Mouse (Mus musculus) limb, embryonic 15.5 days (tissue): ENCODE data around the gene Gm11559. TPM values are rescaled to one million over a fixed set of nuclear protein-coding genes. Genes with fewer than 3 reads are reported as not detected.

Experiments
- ATAC-seq: fragments of 200-750 bp; cut with Nextera tagmentation; 2 replicates; pipeline ENCODE4 v1.8.0; 2017; ENCODE audit warnings: low read depth, moderate TSS enrichment; ENCODE audit not compliant: insufficient number of reproducible peaks, low FRiP score, low TSS enrichment
- H3K27ac ChIP-seq: fragments of 300-500 bp; sonication (generic); 2 replicates; pipeline ENCODE4 v1.5.1; 2015; ENCODE audit warnings: moderate library complexity, mild to moderate bottlenecking, inconsistent platforms
- H3K27me3 ChIP-seq: fragments of 300-500 bp; sonication (generic); 2 replicates; pipeline ENCODE4 v1.6.1; 2015; ENCODE audit warnings: inconsistent platforms
- H3K36me3 ChIP-seq: fragments of 300-500 bp; sonication (generic); 2 replicates; pipeline ENCODE4 v1.6.1; 2015; ENCODE audit warnings: inconsistent platforms
- H3K4me1 ChIP-seq: fragments of 300-500 bp; sonication (generic); 2 replicates; pipeline ENCODE4 v1.6.1; 2015; ENCODE audit warnings: inconsistent platforms
- H3K4me2 ChIP-seq: fragments of 300-500 bp; sonication (generic); 2 replicates; pipeline ENCODE4 v1.6.1; 2015; ENCODE audit warnings: mild to moderate bottlenecking, inconsistent platforms
- H3K4me3 ChIP-seq: fragments of 300-500 bp; sonication (generic); 2 replicates; pipeline ENCODE4 v1.5.1; 2015; ENCODE audit warnings: mild to moderate bottlenecking, inconsistent platforms
- H3K9ac ChIP-seq: fragments of 300-500 bp; sonication (generic); 2 replicates; pipeline ENCODE4 v1.6.1; 2015; ENCODE audit warnings: inconsistent platforms
- H3K9me3 ChIP-seq: fragments of 300-500 bp; sonication (generic); 2 replicates; pipeline ENCODE4 v1.6.1; 2016; ENCODE audit warnings: inconsistent platforms
- WGBS: fragments of 180-500 bp; shearing (Covaris S2); methylation state at CpG from one replicate; pipeline ENCODE4 v1.1.7; 2015; 5-methylcytosine and 5-hydroxymethylcytosine counted together
- polyA plus RNA-seq: library from polyadenylated mRNA; unstranded; fragments of >200 nt; fragmentation: Nextera tagmentation; extraction: Ambion mirVana; gene quantifications from 2 replicates; pipeline ENCODE4 v1.2.1, GENCODE M21; 2015

Gene Gm11559
- polyA plus RNA-seq, 1 experiment from 2014 or later: not detected

DNA sequence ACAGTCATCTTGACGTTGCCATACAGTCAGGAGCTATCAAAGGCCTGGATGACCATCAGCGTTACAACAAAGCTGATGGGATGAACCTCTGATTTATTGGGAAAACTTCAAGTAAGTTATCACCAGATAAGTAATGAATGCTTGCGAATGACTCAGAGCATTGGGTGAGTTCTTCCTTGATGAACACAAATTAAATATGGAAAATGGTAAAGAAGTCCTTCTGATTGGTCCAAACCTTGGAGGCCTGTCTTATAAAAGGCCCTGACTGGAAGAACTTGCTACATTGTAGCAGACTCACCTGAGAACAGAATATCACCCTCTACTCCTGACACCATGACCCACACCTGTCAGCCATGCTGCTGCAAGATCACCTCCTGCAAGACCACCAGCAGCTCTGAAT is 50.2 kb downstream of the Gm11559 start, which contains the start of gene Gm11565:
TSS of gene Gm11565 (plus strand) at position 301 of the 400 bp plus-strand sequence.
- 89% methylated on average over 3 of the region's 3 CpGs for WGBS
- ATAC-seq: no peak
- Histone ChIP-seq H3K27me3 (0 out of 2 replicates have a peak, but pooled peaks cover 3% of the 10 kb centered on the region), H3K9me3 (no peaks in the 10 kb centered on the region), H3K9ac (no peak within 1 kb of the TSS), H3K27ac (no peak within 1 kb of the TSS), H3K4me3 (no peak within 1 kb of the TSS), H3K4me1 (no peaks in the 10 kb centered on the region), H3K4me2 (no peak within 1 kb of the TSS), H3K36me3 (no peaks in the 10 kb centered on the region)

Other genes starting within 250 kb of the Gm11559 start
- gene Krtap2-4, start 249.6 kb upstream of the Gm11559 start, polyA plus RNA-seq: not detected in 2 replicates
- not detected in 2 replicates for gene Gm11562, start 244.0 kb upstream of the Gm11559 start, polyA plus RNA-seq
- gene Krtap4-1, start 236.2 kb upstream of the Gm11559 start, polyA plus RNA-seq: not detected in 2 replicates
- gene Krtap4-2, start 229.4 kb upstream of the Gm11559 start, polyA plus RNA-seq: not detected in 2 replicates
- not detected in 2 replicates for gene Krtap4-7, start 220.4 kb upstream of the Gm11559 start, polyA plus RNA-seq
- not detected in 2 replicates for gene Gm11555, start 214.2 kb upstream of the Gm11559 start, polyA plus RNA-seq
- gene Gm11563, start 205.5 kb upstream of the Gm11559 start, polyA plus RNA-seq: not detected in 2 replicates
- gene Krtap4-6, start 198.5 kb upstream of the Gm11559 start, polyA plus RNA-seq: not detected in 2 replicates
- not detected in 2 replicates for gene Gm14190, start 173.7 kb upstream of the Gm11559 start, polyA plus RNA-seq
- not detected in 2 replicates for gene Gm14180, start 130.2 kb upstream of the Gm11559 start, polyA plus RNA-seq
- gene Gm11595, start 91.6 kb upstream of the Gm11559 start, polyA plus RNA-seq: not detected in 2 replicates
- not detected in 2 replicates for gene Krtap4-8, start 83.8 kb upstream of the Gm11559 start, polyA plus RNA-seq
- not detected in 2 replicates for gene Krtap4-9, start 79.3 kb upstream of the Gm11559 start, polyA plus RNA-seq
- gene Gm11596, start 71.0 kb upstream of the Gm11559 start, polyA plus RNA-seq: not detected in 2 replicates
- gene Gm11569, start 65.5 kb upstream of the Gm11559 start, polyA plus RNA-seq: not detected in 2 replicates
- gene Gm11554, start 60.0 kb upstream of the Gm11559 start, polyA plus RNA-seq: not detected in 2 replicates
- not detected in 2 replicates for gene Krtap4-13, start 54.6 kb upstream of the Gm11559 start, polyA plus RNA-seq
- not detected in 2 replicates for gene Gm11564, start 48.8 kb upstream of the Gm11559 start, polyA plus RNA-seq
- gene 2300003K06Rik, start 26.4 kb upstream of the Gm11559 start, polyA plus RNA-seq: not detected in 2 replicates
- not detected in 2 replicates for gene Krtap4-16, start 12.9 kb upstream of the Gm11559 start, polyA plus RNA-seq
- gene Gm11568, start 6.6 kb upstream of the Gm11559 start, polyA plus RNA-seq: not detected in 2 replicates
- gene Krtap9-1, start 8.9 kb downstream of the Gm11559 start, polyA plus RNA-seq: not detected in 2 replicates
- not detected in 2 replicates for gene Gm11567, start 14.7 kb downstream of the Gm11559 start, polyA plus RNA-seq
- not detected in 2 replicates for gene Krtap31-1, start 43.4 kb downstream of the Gm11559 start, polyA plus RNA-seq
- not detected in 2 replicates for gene Gm11565, start 50.3 kb downstream of the Gm11559 start, polyA plus RNA-seq
- gene Krtap31-2, start 71.8 kb downstream of the Gm11559 start, polyA plus RNA-seq: not detected in 2 replicates
- not detected in 2 replicates for gene Krtap9-5, start 84.0 kb downstream of the Gm11559 start, polyA plus RNA-seq
- gene Krtap29-1, start 114.6 kb downstream of the Gm11559 start, polyA plus RNA-seq: not detected in 2 replicates
- gene Krtap16-1, start 122.1 kb downstream of the Gm11559 start, polyA plus RNA-seq: 0.09 TPM in 1 of 2 replicates, not detected in the other
- 0.47 and 0.48 TPM in 2 replicates for gene Krtap17-1, start 129.5 kb downstream of the Gm11559 start, polyA plus RNA-seq
- gene Krt33a, start 151.7 kb downstream of the Gm11559 start, polyA plus RNA-seq: 0.18 and 0.58 TPM in 2 replicates
- gene Krt33b, start 165.4 kb downstream of the Gm11559 start, polyA plus RNA-seq: 1.1 and 1.7 TPM in 2 replicates
- gene Krt34, start 177.1 kb downstream of the Gm11559 start, polyA plus RNA-seq: 1.1 and 2.6 TPM in 2 replicates
- 2.5 and 5.4 TPM in 2 replicates for gene Krt31, start 186.1 kb downstream of the Gm11559 start, polyA plus RNA-seq
- gene Krt32, start 223.8 kb downstream of the Gm11559 start, polyA plus RNA-seq: 2.0 and 2.4 TPM in 2 replicates
- gene Krt35, start 231.8 kb downstream of the Gm11559 start, polyA plus RNA-seq: 23.6 and 26.4 TPM in 2 replicates
- 55.9 and 83.7 TPM in 2 replicates for gene Krt36, start 241.2 kb downstream of the Gm11559 start, polyA plus RNA-seq